Mouse (Mus musculus) heart, postnatal 36 days (tissue): Measurements from ENCODE around the gene Eif2b5. TPM values are rescaled to one million over a fixed set of nuclear protein-coding genes. Genes with fewer than 3 reads are reported as not detected.
"Not testable (repeated sequence)": the region's sequence is repeated elsewhere in the genome, so short reads cannot be mapped to it uniquely, and the experiment has no call there.

ENCODE experiments used
- DNase-seq, 2 experiments: peaks; one replicate each; pipeline ENCODE4 v3.0.0; 2021 to 2022
- intact Hi-C: fragments of 180-260 bp; cut with DNase I; formaldehyde crosslinking; loops from one replicate; pipeline ENCODE4 v1.15.1; 2025
- total RNA-seq, 2 experiments: library from RNA; stranded (reverse); gene quantifications; 2 replicates each; pipeline ENCODE4 v1.2.3; 2021

The Eif2b5 gene
- 10 to 100 TPM; 54.4 to 64.3 TPM for total RNA-seq

DNA sequence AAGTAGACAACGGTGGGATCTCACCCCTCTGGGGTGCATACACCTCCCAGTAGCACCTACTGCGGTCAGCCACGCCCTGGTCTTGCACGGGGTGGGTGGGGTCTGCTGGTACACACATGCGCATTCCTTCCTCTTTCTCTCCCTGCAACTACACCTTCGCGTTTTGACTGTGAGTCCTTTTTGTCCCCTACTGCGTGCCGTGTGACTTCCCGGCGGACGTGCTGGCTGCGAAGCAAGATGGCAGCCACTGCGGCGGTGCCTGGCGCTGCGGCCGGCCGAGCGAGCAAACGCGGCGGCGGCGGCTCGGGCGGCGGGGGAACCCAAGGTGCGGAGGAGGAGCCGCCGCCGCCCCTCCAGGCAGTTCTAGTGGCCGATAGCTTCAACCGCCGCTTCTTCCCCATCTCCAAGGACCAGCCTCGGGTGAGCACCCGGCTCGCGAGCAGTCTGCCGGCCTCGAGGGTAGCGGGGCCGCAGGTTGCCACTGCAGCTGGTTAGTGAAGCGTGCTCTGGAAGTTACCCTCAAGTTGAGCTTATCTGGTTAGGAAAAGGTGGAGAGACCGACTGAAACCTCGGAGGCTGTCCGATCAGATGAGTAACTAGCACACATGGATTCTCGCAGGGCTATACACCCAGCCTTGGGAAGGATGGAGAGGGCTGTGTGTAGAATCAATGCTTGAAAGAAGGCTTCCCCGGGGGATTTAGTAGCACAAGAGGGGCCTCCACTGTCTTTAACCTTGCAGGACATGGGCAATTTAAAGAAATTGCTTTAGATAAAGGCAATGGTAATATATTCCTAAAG lies at the start of gene Eif2b5:
Eif2b5 (plus strand) TSS at position 141 of the 799 bp plus-strand sequence.
- peak; percentile 92 to 93 for DNase-seq
- intact Hi-C loops, result loop anchor here (2.0 to 5.0 kb wide), 4 partner anchors 18 to 263 kb away; partner anchors contain the start of genes Abcf3, Alg3, Dvl3 and Eef1akmt4

DNA sequence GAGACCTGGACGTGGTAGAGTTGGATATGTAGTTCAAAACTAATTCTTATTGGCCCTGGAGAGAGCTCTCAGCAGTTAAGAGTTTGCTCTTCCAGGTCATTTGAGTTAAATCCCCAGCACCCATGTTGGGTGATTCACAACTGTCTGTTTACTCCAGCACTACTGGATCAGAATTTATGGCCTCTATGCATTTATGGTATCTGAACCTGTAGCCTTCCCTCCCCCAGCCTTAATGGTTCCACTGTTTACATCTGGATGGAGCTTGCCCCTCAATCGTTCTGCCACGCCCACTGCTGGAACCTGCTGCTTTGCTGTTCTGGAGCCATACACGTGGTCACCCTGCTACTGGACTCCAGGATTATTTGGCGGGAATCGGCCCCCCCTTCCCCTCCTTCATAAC lies 46.8 kb upstream of the Eif2b5 start:
- no peak for DNase-seq
- intact Hi-C loops, result no loop called here

DNA sequence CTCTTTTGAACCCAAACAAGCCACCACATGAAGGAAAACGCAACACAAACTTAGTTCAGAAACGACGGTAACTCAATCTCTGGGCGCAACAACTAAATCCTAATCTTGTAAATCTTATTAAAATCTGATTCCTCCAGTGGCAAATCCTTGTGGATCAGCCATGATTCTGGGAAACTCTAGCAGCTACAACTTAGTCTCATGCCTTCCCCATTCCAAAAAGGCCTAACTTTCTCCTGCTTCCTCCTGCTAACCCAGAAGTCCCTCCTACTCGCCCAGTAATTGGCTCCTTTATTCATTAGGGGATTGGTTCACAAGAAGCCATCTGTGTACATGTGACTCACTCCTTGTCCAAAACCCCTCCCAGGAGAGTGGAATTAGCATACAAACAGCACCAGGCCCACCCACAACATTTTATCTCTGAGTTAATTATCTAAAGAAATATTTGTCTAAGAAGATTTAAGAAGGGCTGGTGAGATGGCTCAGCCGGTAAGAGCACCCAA lies 44.4 kb upstream of the Eif2b5 start:
- DNase-seq, result no peak
- intact Hi-C loops, result no loop called here

DNA sequence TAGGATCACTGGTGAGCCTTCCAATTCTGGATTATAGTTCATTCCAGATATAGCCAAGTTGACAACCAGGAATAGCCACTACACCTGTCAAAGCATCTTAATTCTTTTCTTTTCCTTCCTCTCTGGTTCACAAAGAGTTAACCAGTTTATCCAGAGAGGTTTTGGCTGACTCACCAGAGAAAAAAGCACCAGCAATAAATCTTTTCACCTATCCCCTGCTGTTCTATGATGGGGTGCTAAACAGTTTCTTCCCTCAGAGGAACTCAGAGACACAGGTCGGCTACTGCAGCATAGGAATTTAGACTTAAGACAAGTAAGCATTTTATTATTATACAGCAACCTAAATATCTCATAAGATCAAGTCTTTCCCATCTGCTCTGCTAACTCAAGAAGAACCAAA lies 42.5 kb upstream of the Eif2b5 start:
- no peak for DNase-seq
- intact Hi-C loops, result no loop called here

DNA sequence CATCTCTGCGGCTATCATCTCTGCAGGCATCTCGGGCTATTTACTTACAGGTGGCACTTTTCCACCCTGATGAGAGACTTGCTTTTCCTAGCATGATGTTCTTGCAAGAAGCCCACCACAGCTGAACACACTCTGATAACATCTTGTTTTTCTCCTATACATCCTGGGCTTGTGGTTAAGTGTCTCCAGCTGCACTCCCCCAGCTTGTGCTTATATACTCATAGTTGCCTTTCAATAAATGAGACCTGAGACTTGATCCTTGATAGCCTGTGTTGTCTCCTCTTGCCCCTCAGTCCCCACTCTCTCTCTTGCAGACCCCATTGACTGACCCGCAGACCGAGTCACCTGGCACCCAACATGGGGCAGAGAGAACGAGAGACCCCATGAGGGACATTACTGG lies 39.9 kb upstream of the Eif2b5 start:
- intact Hi-C loops, DNase-seq: not testable (repeated sequence)

DNA sequence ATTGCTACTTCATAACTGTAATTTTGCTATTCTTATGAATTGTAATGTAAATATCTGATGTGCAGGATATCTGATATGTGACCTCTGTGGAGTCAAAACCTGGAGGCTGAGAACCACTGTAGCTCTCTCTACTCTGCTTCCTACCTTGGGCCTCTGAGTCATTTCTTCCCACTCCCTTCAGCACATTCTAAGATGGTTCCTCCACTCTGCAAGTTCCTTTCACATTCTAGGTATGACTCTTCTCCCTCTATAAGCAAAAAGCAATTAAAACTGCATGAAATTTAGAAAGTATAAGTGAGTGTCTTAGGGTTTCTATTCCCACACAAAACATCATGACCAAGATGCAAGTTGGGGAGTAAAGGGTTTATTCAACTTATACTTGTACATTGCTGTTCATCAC lies 33.9 kb upstream of the Eif2b5 start:
- no peak for DNase-seq
- intact Hi-C loops, result no loop called here

DNA sequence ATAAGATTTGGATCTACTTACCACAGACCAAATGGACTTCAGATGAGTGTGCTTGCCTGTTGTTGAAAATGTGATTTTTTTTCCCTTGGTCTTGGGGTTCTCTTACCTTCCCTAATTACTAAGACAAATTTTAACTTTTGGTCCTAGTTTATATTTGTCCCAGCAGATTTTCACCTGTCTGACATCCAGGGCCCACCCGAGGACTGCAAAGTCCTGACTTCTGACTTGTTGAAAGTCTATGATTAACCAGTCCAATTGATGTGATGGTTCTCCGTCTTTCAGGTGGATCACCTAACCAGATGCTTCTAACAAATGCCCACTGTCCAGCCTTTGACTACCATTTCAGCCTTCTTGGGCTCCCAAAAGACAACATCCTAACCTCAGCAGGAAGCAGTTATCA lies 27.6 kb upstream of the Eif2b5 start:
- no peak for DNase-seq
- intact Hi-C loops, result no loop called here

DNA sequence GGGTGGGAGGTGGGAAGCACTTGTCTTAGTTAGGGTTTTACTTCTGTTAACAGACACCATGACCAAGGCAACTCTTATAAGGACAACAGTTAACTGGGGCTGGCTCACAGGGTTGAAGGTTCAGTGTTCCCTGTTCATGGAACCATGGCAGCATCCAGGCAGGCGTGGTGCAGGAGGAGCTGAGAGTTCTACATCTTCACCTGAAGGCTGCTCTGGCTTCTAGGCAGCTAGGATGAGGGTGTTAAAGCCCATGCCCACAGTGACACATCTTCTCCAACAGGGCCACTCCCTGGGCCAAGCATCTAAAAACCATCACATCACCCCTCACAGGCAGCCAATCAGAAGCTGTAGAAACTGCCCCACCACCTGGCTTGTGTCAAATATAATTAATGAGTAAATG lies 26.9 kb upstream of the Eif2b5 start:
- intact Hi-C loops, result no loop called here
- no peak for DNase-seq

DNA sequence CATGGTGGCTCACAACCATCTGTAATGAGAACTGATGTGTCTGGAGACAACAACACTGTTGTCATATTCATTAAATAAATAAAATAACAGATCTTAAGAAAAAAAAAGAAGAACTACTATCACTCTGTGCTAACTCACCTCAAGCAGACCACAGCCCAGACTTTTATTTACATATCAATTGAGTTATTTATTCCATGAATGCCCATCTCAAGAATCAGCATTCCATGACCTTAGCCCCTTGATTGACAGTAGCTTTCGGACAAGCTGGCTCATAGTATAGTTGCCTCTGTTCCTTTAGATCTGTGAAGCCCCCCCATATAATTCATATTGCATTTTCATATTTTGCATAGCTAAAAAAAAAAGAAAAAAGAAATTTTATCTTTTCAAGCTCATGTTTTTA lies 24.9 kb upstream of the Eif2b5 start:
- intact Hi-C loops, result no loop called here

DNA sequence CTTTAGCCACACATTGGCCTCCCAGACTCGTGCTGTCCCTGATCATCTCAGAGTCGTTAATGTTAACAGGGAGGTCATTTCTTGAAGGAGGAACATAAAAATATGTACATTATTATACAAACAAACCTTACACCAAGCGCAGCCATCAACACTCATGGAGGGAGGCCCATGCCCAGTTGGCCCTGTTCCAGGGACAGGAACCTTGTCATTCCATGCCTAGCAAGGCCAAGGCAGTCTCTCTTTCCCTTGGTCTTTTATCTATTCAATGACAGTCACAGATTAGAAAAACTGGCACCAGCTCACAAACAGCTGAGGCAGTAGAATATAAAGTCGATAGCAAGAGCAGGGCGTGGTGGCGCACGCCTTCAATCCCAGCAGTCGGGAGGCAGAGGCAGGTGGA lies 24.4 kb upstream of the Eif2b5 start:
- intact Hi-C loops, result no loop called here
- DNase-seq, result no peak

More for the DNA sequence above, 24.9 kb upstream of the Eif2b5 start:
- DNase-seq, result no peak

DNA sequence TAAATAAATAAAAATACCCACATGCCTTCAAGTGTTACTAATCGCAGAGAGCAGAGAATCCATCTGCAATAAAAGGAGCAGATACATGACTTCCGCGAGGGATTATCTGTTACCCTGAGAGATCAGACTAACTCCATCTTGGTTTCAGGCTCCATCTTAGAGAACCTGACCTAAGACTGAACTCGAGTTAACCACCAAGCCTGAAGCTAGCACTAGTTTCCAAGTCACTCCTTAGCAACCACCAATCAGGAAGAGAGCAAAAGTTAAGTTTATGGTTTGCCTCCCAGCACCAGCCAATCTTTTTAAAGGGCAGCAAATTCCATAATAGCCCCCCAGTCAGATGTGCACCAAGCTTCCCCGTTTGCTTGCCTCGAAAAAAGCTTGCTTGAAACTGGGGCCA lies 23.8 kb upstream of the Eif2b5 start:
- DNase-seq, result no peak
- intact Hi-C loops, result no loop called here

DNA sequence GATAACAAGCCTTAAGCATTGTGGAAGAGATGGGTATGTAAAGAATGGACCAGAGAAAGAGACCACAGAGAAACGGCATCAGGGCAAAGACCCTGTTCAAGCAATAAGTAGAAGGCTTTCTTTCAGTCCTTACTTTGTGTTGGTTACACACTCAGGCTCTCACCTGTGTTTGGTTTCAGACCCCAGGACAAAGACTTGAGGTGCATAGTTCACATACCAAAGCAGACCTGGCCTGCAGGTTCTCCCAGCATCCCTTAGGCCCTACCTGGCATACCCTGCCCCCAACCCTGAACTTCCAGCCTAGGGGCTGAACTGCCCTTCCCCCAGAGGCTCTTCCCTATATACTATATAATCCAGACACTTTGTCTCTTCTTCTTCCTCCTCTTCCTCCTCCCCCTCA lies 23.3 kb upstream of the Eif2b5 start:
- intact Hi-C loops, result no loop called here
- DNase-seq, result no peak

DNA sequence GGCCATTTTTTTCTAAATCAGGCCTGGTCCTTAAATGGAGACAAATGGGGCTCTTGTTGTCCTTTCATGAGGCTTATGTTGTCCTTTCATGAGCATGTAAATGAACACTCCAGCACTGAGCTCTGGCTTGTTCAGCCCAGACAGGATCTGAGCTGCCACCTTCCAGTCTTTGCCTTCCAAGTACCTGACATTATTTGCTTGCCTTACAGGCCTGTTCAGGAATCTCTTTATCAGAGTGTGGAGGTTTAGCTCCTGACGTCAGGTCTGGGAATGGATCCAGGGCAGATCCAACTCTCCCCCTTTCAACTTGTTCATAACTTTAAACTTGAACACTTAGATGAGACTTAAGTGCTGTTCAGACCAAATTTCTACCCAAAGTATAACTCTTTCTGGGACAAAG lies 21.8 kb upstream of the Eif2b5 start:
- intact Hi-C loops, result no loop called here
- peak; percentile 36 to 40 for DNase-seq

DNA sequence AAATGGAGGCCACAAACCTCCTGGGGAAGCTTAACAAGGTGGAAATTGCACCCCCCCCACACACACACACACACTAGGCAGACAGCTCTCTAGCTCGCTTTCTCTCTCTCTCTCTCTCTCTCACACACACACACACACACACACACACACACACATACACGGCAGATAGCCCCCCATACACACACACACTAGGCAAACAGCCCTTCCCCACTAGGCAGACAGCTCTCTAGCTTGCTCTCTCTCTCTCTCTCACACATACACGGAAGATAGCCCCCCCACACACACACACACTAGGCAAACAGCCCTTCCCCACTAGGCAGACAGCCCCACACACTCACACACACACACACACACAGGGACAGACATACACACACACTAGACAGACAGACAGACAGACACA lies 21.3 kb upstream of the Eif2b5 start:
- intact Hi-C loops, result no loop called here
- no peak for DNase-seq

DNA sequence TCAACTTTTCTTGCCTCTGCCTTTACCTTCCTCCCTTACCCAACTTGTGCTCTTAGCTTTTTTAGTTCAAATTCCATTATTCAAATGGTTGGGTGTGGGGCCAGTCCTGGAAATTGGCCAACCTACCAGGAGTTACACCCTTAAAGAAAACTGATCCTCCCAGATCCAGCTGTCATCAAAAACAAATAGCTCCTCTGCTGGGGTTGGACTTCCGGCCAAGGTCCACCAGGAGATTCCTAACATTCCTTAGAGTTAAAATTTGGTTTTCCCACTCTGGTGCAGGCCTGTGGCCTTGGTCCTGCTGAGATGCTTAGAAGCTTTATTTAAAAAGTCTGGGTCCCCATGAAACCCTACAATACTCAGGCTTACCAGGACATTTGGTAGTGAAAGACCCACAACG lies 20.1 kb upstream of the Eif2b5 start:
- no peak for DNase-seq
- intact Hi-C loops, result no loop called here

DNA sequence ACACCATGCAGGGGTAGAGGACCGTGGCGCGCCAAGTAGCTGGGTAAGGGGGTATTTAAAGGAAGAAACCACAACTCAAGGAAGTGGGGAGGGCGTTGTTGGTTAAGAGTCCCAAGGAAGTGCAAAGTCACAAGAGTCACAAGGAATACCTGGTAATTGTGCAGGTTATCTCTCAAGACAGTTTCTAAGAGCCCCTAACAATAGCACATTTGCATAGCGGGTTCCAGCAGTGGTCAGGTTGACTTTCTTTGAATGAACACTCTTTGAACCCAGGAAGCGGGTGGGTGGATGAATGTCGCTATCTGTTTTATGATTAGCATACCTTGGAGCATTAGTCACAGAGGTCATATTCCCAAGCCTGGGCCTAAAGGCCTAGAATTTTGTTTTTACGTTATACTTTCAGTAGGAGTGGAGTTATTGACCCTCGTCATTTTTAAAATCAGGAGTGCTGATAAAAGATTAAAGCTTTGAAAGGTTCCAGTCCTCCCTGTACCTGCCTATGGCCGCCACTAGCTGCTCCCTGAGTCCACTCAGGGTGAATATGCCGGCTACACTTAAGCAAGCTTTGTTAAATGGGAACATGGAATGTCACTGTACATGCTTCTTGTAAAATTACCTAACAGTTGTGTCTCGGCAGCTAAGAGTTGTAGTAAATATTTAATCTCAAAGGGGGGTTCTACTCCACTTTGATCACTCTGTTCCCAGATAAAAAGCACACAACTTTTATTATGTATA lies 19.4 kb upstream of the Eif2b5 start:
- DNase-seq, intact Hi-C loops: not testable (repeated sequence)

DNA sequence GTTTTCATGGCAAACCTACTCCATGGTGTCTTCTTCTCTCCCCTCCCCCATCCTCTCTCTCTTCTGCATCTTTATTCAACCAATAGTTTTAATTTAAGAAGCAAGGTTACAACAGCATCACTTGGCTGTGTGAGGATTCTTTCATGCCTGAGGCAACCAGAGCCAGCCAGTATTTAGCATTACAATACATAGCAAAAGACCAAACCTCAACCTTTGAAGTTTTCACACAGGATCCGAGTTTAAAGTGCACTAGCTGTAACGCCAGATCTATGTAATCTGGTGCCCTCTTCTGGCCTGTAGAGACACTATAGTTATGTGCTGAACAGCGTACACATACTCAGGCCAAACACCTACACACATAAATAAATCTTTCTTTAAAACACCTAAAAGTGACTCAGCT lies 18.5 kb upstream of the Eif2b5 start:
- DNase-seq, result no peak
- intact Hi-C loops, result loop anchor here (5.0 kb wide), 1 partner anchor 268 kb away; no protein-coding TSS in a partner anchor

DNA sequence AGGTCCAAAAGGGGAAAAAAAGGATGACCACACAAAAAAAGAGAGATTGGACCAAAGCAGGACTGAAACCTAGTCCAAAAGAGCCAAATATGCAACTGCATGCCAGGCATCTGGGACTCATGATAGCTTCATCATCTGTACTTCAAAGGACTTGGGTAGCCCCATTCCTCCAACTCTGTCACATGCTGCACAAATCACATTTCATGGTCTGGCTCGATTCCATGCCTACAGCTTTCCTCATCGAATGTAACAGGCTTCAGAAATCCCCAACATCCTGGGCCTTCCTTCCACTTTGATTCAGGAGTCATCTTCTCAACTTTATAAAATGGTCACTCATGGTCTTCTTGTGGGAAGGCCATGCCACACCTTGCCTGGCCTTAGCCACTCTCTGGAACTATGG lies 16.9 kb upstream of the Eif2b5 start:
- intact Hi-C loops, result loop anchor here (5.0 kb wide), 1 partner anchor 269 kb away; no protein-coding TSS in a partner anchor
- no peak for DNase-seq

DNA sequence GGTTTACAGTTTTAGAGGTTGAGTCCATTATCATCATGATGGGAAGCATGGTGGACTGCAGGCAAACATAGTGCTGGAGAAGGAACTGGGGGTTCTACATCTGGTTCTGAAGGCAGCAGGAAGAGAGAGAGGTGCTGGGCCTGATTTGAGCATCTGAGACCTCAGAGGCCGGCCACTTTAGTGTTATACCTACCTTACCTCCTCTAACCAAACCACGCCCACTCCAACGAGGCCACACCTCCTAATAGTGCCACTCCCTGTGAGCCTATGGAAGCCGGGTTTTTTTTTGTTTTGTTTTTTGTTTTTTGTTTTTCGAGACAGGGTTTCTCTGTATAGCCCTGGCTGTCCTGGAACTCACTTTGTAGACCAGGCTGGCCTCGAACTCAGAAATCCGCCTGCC lies 14.9 kb upstream of the Eif2b5 start:
- intact Hi-C loops, result loop anchor here (5.0 kb wide), 1 partner anchor 271 kb away; no protein-coding TSS in a partner anchor
- DNase-seq, result not testable (repeated sequence)

DNA sequence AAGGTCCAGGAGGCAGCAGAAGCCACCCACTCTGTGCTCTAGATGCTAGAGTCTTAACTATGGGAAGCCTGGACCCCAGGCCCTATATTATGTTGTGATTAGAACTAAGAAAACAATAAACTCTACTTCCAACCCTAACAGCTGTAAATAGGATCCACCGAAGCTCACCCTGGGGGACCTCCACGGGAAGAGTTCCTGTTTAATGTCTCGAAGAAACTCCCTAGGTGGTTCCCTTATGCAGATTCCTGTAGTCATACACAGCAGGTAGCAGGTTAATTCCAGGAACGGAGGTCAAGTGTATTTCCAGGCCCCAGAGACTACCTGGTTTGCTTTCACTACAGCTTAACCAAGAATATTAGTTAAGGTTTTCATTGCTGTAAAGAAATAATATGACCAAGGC lies 13.6 kb upstream of the Eif2b5 start:
- no peak for DNase-seq
- intact Hi-C loops, result no loop called here

DNA sequence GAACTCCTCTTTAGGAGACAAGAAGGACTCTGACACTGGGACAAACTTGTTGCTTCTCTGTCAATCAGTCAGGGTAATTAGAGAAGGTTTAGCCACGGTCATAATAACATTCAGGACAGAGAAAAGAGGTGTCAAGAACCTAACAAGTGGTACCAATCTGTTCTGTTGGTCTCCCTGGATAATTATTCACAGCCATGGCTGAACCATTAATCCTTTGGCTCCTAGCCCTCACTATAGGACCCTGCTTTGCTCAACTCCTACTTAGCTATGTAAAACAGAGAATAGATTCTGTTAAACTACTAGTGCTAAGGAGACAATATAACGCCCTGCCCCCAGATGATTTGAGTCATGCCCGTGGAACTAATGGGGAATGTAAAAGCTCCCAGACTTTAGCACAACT lies 12.6 kb upstream of the Eif2b5 start:
- no peak for DNase-seq
- intact Hi-C loops, result no loop called here

DNA sequence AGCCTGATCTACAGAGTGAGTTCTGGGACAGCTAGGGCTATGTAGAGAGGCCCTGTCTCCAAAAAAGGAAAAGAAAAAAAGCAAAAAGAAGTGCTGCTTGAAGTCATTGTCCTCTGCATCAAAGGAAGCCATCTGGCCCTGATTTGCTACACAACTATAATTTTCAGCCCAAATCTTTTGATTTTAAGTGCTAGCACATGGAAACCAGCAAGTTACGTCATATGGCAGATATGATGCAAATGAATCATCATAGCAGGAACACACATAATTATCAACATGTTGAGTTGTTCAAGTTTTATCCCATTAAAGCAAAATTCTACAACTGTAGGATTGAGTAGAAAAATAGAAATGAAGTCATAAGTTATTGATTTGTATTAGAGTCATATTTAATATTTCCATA lies 10.5 kb upstream of the Eif2b5 start:
- DNase-seq, result no peak
- intact Hi-C loops, result no loop called here
